Mouse (Mus musculus): ENCODE results near the gene Mmp2. TPM values are rescaled to one million over a fixed set of nuclear protein-coding genes. Genes with fewer than 3 reads are reported as not detected.
"Not testable (repeated sequence)": the region's sequence is repeated elsewhere in the genome, so short reads cannot be mapped to it uniquely, and the experiment has no call there.

Gene Mmp2
- polyA plus RNA-seq, 1 experiment from 2014 or later, result 237 TPM

GRCm38 (mm10) chr8:92858475-92859182 lies 31.5 kb downstream of the Mmp2 start:
- Histone ChIP-seq H3K27me3 (ENCODE audit: control insufficient read depth, insufficient read depth, low read length) (no peaks in the 10 kb centered on the region), H3K4me1 (ENCODE audit: control insufficient read depth, insufficient read depth, low read length) (no peaks in the 10 kb centered on the region), H3K36me3 (ENCODE audit: control insufficient read depth, insufficient read depth, low read length) (no peaks in the 10 kb centered on the region; the same call in 1 of the 2 replicates), H3K9ac (ENCODE audit: low read length) (no peak overlapping the region), H3K9me3 (ENCODE audit: control insufficient read depth, low read length) (no peaks in the 10 kb centered on the region; the same call in 1 of the 2 replicates), H3K4me3 (ENCODE audit: low read depth, low read length) (no peak overlapping the region), H3K27ac (replicated peaks; ENCODE audit: low read depth, low read length) (no peak overlapping the region), H3K4me2 (ENCODE audit: low read depth, severe bottlenecking) (no peak overlapping the region)
- 65% methylated on average over 14 of the region's 14 CpGs for whole genome bisulfite sequencing
- 0 out of 2 replicates have a peak, but pooled peaks have one; percentile 32 for ATAC-seq (ENCODE audit: insufficient number of reproducible peaks, low FRiP score, low TSS enrichment, low read depth)
- DNase-seq (ENCODE audit: low spot score), result peak; percentile 61

DNA sequence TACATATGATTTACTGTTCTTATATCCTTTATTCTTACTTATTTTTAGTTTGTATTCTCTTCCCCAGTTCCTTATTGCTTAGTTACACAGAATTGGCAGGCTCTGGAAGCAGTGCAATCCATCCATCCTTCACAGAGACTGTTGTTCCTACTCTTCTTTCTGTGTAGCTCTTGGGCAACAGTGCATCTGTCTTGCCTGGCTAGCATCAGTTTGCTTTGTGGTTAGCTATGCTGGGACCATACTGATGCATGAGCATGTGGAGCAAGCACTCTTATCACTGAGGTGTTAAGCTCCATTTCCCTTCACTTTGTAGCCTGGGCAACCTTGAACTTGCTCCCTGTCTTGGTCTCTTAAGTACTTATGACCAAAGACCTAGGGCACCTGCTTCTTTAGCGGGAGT lies 34.9 kb downstream of the Mmp2 start:
- H3K4me2 ChIP-seq (ENCODE audit: low read depth, severe bottlenecking), result no peak overlapping the region
- no peak overlapping the region for H3K4me3 ChIP-seq (ENCODE audit: low read depth, low read length)
- no peak for ATAC-seq (ENCODE audit: insufficient number of reproducible peaks, low FRiP score, low TSS enrichment, low read depth)
- H3K36me3 ChIP-seq (ENCODE audit: control insufficient read depth, insufficient read depth, low read length), result no peaks in the 10 kb centered on the region
- no peak for DNase-seq (ENCODE audit: low spot score)
- no peaks in the 10 kb centered on the region for H3K4me1 ChIP-seq (ENCODE audit: control insufficient read depth, insufficient read depth, low read length)
- H3K9ac ChIP-seq (ENCODE audit: low read length), result no peak overlapping the region
- no peak overlapping the region for H3K27ac ChIP-seq (replicated peaks; ENCODE audit: low read depth, low read length)
- 93% methylated on average over 1 of the region's 1 CpGs for WGBS
- no peaks in the 10 kb centered on the region; the same call in 1 of the 2 replicates for H3K9me3 ChIP-seq (ENCODE audit: control insufficient read depth, low read length)
- H3K27me3 ChIP-seq (ENCODE audit: control insufficient read depth, insufficient read depth, low read length), result no peaks in the 10 kb centered on the region

GRCm38 (mm10) chr8:92870281-92870680 lies 43.2 kb downstream of the Mmp2 start:
- no peak overlapping the region for H3K9ac ChIP-seq (ENCODE audit: low read length)
- H3K9me3 ChIP-seq (ENCODE audit: control insufficient read depth, low read length), result no peaks in the 10 kb centered on the region
- H3K4me3 ChIP-seq (ENCODE audit: low read depth, low read length), result no peak overlapping the region
- no peaks in the 10 kb centered on the region for H3K27me3 ChIP-seq (ENCODE audit: control insufficient read depth, insufficient read depth, low read length)
- H3K27ac ChIP-seq (replicated peaks; ENCODE audit: low read depth, low read length), result no peak overlapping the region
- DNase-seq (ENCODE audit: low spot score) (peak; percentile 67), ATAC-seq (ENCODE audit: insufficient number of reproducible peaks, low FRiP score, low TSS enrichment, low read depth) (no peak)
- H3K4me1 ChIP-seq (ENCODE audit: control insufficient read depth, insufficient read depth, low read length), result peaks cover 5% of the 10 kb centered on the region; the same call in 1 of the 2 replicates
- no peaks in the 10 kb centered on the region for H3K36me3 ChIP-seq (ENCODE audit: control insufficient read depth, insufficient read depth, low read length)
- WGBS, result 6% methylated on average over 7 of the region's 7 CpGs
- no peak overlapping the region for H3K4me2 ChIP-seq (ENCODE audit: low read depth, severe bottlenecking)

GRCm38 (mm10) chr8:92872063-92872759 lies 45.1 kb downstream of the Mmp2 start:
- Histone ChIP-seq H3K4me2 (ENCODE audit: low read depth, severe bottlenecking) (no peak overlapping the region), H3K4me1 (ENCODE audit: control insufficient read depth, insufficient read depth, low read length) (peaks cover 5% of the 10 kb centered on the region; the same call in 1 of the 2 replicates), H3K27ac (replicated peaks; ENCODE audit: low read depth, low read length) (no peak overlapping the region), H3K36me3 (ENCODE audit: control insufficient read depth, insufficient read depth, low read length) (no peaks in the 10 kb centered on the region), H3K9me3 (ENCODE audit: control insufficient read depth, low read length) (no peaks in the 10 kb centered on the region), H3K9ac (ENCODE audit: low read length) (no peak overlapping the region), H3K4me3 (ENCODE audit: low read depth, low read length) (no peak overlapping the region), H3K27me3 (ENCODE audit: control insufficient read depth, insufficient read depth, low read length) (no peaks in the 10 kb centered on the region)
- DNase-seq (ENCODE audit: low spot score) (no peak), ATAC-seq (ENCODE audit: insufficient number of reproducible peaks, low FRiP score, low TSS enrichment, low read depth) (no peak)
- 49% methylated on average over 10 of the region's 10 CpGs for WGBS

DNA sequence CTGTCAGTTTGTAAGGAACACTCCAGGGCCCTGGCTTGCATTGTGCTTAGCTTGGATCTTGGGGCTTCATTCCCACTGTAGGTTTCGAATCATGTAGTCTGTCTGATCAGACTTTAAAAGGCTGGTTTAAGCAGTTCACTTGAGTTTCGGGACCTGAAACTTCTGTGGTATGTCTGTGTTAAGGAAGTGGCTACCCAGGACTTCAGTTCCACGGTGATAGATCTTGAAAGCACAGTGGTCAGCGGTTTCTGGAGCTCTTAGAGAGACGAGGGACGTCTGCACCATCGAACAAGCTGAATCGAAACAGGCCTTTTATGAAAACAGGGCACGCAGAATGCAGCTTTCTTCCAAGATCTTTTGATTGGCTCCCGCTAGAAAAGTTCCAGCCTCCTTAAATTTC lies 48.7 kb downstream of the Mmp2 start:
- Histone ChIP-seq H3K27ac (replicated peaks; ENCODE audit: low read depth, low read length) (no peak overlapping the region), H3K4me2 (ENCODE audit: low read depth, severe bottlenecking) (no peak overlapping the region), H3K4me3 (ENCODE audit: low read depth, low read length) (no peak overlapping the region), H3K36me3 (ENCODE audit: control insufficient read depth, insufficient read depth, low read length) (no peaks in the 10 kb centered on the region), H3K9ac (ENCODE audit: low read length) (no peak overlapping the region), H3K27me3 (ENCODE audit: control insufficient read depth, insufficient read depth, low read length) (no peaks in the 10 kb centered on the region), H3K4me1 (ENCODE audit: control insufficient read depth, insufficient read depth, low read length) (no peaks in the 10 kb centered on the region), H3K9me3 (ENCODE audit: control insufficient read depth, low read length) (no peaks in the 10 kb centered on the region)
- 90% methylated on average over 10 of the region's 10 CpGs for WGBS
- DNase-seq (ENCODE audit: low spot score) (no peak), ATAC-seq (ENCODE audit: insufficient number of reproducible peaks, low FRiP score, low TSS enrichment, low read depth) (no peak)

DNA sequence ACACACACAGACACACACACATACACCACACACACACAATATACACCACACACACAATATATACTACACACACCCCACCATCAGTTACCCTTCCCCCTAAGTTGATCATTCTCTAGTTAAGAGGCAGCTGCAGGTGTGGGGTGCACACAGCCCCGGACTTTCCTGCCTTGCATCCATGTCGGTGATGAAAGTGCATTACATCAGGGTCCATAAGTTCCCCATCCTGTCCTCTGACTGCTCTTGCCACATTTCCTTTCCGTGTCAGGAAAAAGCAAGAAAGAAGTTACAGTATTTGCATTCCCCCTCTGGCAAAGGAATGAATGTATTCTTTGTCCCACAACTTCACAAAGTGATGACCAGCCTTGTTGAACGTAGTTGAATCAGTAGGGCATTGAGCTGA lies 54.2 kb downstream of the Mmp2 start:
- Histone ChIP-seq H3K4me2 (ENCODE audit: low read depth, severe bottlenecking) (no peak overlapping the region), H3K4me1 (ENCODE audit: control insufficient read depth, insufficient read depth, low read length) (peaks cover 7% of the 10 kb centered on the region), H3K36me3 (ENCODE audit: control insufficient read depth, insufficient read depth, low read length) (no peaks in the 10 kb centered on the region), H3K9me3 (ENCODE audit: control insufficient read depth, low read length) (no peaks in the 10 kb centered on the region), H3K27ac (replicated peaks; ENCODE audit: low read depth, low read length) (no peak overlapping the region), H3K9ac (ENCODE audit: low read length) (no peak overlapping the region), H3K4me3 (ENCODE audit: low read depth, low read length) (no peak overlapping the region), H3K27me3 (ENCODE audit: control insufficient read depth, insufficient read depth, low read length) (no peaks in the 10 kb centered on the region)
- DNase-seq (ENCODE audit: low spot score) (no peak), ATAC-seq (ENCODE audit: insufficient number of reproducible peaks, low FRiP score, low TSS enrichment, low read depth) (no peak)
- WGBS, result 72% methylated on average over 4 of the region's 4 CpGs

DNA sequence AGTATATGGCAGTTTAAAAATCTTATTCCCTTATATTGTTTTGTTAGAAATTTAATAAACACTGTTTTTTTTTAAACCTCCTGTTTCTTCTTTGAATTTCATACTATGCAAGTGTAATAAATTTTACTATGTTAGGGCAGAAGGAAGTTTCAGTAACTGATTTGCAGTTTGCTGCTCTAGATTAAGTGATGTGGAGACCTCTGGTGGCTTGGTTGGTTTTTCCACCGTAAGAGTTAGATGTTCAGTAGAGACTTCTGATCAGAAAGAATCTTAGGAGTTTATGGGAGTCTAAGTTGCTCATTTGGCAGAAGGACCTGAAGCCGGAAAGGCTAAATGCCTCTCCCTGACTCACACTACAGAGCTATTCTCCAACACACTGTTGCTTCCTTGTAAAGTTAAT lies 56.7 kb downstream of the Mmp2 start:
- ATAC-seq (ENCODE audit: insufficient number of reproducible peaks, low FRiP score, low TSS enrichment, low read depth) (no peak), DNase-seq (ENCODE audit: low spot score) (no peak)

DNA sequence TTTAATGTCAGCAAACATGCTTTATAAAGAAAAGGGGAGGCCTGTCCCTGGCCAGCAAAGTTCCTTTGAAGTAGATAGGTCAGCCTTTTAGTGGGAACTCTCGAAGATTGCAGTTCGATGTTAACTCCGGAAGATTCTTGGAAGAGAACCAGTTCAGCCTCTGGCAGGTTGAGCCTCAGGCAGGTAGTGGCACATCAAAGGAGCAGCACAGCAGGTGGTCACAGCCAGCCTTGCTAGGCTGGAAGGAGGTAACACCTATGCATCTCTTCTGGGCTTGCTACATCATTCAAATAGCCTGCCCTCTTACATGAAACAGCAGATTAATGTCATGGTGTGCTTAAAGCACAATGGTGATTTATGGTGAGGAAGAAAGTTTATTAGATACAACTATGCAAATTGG lies 65.1 kb downstream of the Mmp2 start:
- 31% methylated on average over 3 of the region's 3 CpGs for WGBS
- not testable (repeated sequence) for H3K4me3 ChIP-seq (ENCODE audit: low read depth, low read length); H3K9ac ChIP-seq (ENCODE audit: low read length); H3K4me2 ChIP-seq (ENCODE audit: low read depth, severe bottlenecking); H3K27me3 ChIP-seq (ENCODE audit: control insufficient read depth, insufficient read depth, low read length); H3K4me1 ChIP-seq (ENCODE audit: control insufficient read depth, insufficient read depth, low read length); DNase-seq (ENCODE audit: low spot score); ATAC-seq (ENCODE audit: insufficient number of reproducible peaks, low FRiP score, low TSS enrichment, low read depth); H3K27ac ChIP-seq (replicated peaks; ENCODE audit: low read depth, low read length); H3K36me3 ChIP-seq (ENCODE audit: control insufficient read depth, insufficient read depth, low read length); H3K9me3 ChIP-seq (ENCODE audit: control insufficient read depth, low read length)

More for the DNA sequence above, 56.7 kb downstream of the Mmp2 start:
- H3K36me3 ChIP-seq (ENCODE audit: control insufficient read depth, insufficient read depth, low read length), result no peaks in the 10 kb centered on the region
- WGBS, result 58% methylated on average over 2 of the region's 2 CpGs
- H3K27ac ChIP-seq (replicated peaks; ENCODE audit: low read depth, low read length), result no peak overlapping the region
- H3K4me3 ChIP-seq (ENCODE audit: low read depth, low read length), result no peak overlapping the region
- no peaks in the 10 kb centered on the region for H3K27me3 ChIP-seq (ENCODE audit: control insufficient read depth, insufficient read depth, low read length)
- H3K9ac ChIP-seq (ENCODE audit: low read length), result no peak overlapping the region
- H3K4me2 ChIP-seq (ENCODE audit: low read depth, severe bottlenecking), result no peak overlapping the region
- H3K9me3 ChIP-seq (ENCODE audit: control insufficient read depth, low read length), result no peaks in the 10 kb centered on the region
- peaks cover 7% of the 10 kb centered on the region for H3K4me1 ChIP-seq (ENCODE audit: control insufficient read depth, insufficient read depth, low read length)

Data from limb, embryonic 11.5 days (tissue).